Mouse (Mus musculus) MEL (cell line): Measurements from ENCODE around the gene Dnah14. TPM values are rescaled to one million over a fixed set of nuclear protein-coding genes. Genes with fewer than 3 reads are reported as not detected.

Experiments used
- DNase-seq: peaks from one replicate; pipeline ENCODE4 v3.0.0; 2011; ENCODE audit warnings: low read depth, low spot score
- H3K27ac ChIP-seq: 2 replicates; pipeline ENCODE4 v1.5.1; 2012; ENCODE audit warnings: low read depth, mild to moderate bottlenecking, control low read depth, low read length, moderate library complexity; ENCODE audit not compliant: control insufficient read depth
- H3K27me3 ChIP-seq, 2 experiments: fragments of 150-350 bp in 1 of 2; sonication (generic) in 1 of 2; 2 replicates each; pipeline ENCODE4 v1.6.1; 2012; ENCODE audit warnings: low read length in 2 of 2, mild to moderate bottlenecking in 2 of 2, improper control_type of control experiment in 1 of 2, moderate library complexity in 1 of 2; ENCODE audit not compliant: insufficient read depth in 2 of 2, control insufficient read depth in 1 of 2
- H3K36me3 ChIP-seq, 2 experiments: 2 replicates each; pipeline ENCODE4 v1.6.1; 2012 to 2014; ENCODE audit warnings: low read length in 2 of 2, improper control_type of control experiment in 1 of 2, inconsistent platforms in 1 of 2, mild to moderate bottlenecking in 1 of 2; ENCODE audit not compliant: insufficient read depth in 2 of 2, control insufficient read depth in 1 of 2
- H3K4me1 ChIP-seq, 2 experiments: fragments of 150-350 bp in 1 of 2; sonication (generic) in 1 of 2; 2 replicates each; pipeline ENCODE4 v1.6.1; 2012; ENCODE audit warnings: low read length in 2 of 2, improper control_type of control experiment in 1 of 2, mild to moderate bottlenecking in 1 of 2; ENCODE audit not compliant: insufficient read depth in 2 of 2, control insufficient read depth in 1 of 2
- H3K4me3 ChIP-seq, 2 experiments: fragments of 150-350 bp in 1 of 2; sonication (generic) in 1 of 2; 2 replicates each; pipeline ENCODE4 v1.5.1; 2012; ENCODE audit warnings: low read depth in 2 of 2, low read length in 2 of 2, mild to moderate bottlenecking in 2 of 2, moderate library complexity in 2 of 2, control low read depth in 1 of 2, improper control_type of control experiment in 1 of 2; ENCODE audit not compliant: control insufficient read depth in 1 of 2, insufficient read depth in 1 of 2
- H3K79me2 ChIP-seq: 2 replicates; pipeline ENCODE4 v1.6.1; 2012; ENCODE audit warnings: mild to moderate bottlenecking, low read length, moderate library complexity; ENCODE audit not compliant: control insufficient read depth, poor library complexity, insufficient read depth
- H3K9ac ChIP-seq: 2 replicates; pipeline ENCODE4 v1.6.1; 2012; ENCODE audit warnings: low read depth, mild to moderate bottlenecking, control low read depth, low read length, moderate library complexity; ENCODE audit not compliant: control insufficient read depth, poor library complexity, severe bottlenecking
- H3K9me3 ChIP-seq: fragments of 150-350 bp; sonication (generic); replicated peaks from 2 replicates; pipeline ENCODE4 v1.6.1; 2012; ENCODE audit warnings: mild to moderate bottlenecking, low read length, improper control_type of control experiment, moderate library complexity; ENCODE audit not compliant: insufficient read depth
- BHLHE40 ChIP-seq: IDR thresholded peaks from 2 replicates; pipeline ENCODE4 v1.6.1; 2012; ENCODE audit warnings: low read depth, mild to moderate bottlenecking, inconsistent platforms, low read length, improper control_type of control experiment, borderline replicate concordance
- CTCF ChIP-seq, 3 experiments: IDR thresholded peaks in 2 of 3; conservative IDR thresholded peaks in 1 of 3; 2 replicates each; pipeline ENCODE4 v1.5.1; 2011 to 2012; ENCODE audit warnings: low read length in 3 of 3, low read depth in 2 of 3, mild to moderate bottlenecking in 2 of 3, improper control_type of control experiment in 1 of 3, inconsistent platforms in 1 of 3, mixed read lengths in 1 of 3, moderate library complexity in 1 of 3; ENCODE audit not compliant: control insufficient read depth in 1 of 3, insufficient read depth in 1 of 3, poor library complexity in 1 of 3, severe bottlenecking in 1 of 3
- E2F4 ChIP-seq: IDR thresholded peaks from 2 replicates; pipeline ENCODE4 v1.6.1; 2011; ENCODE audit warnings: low read depth, low read length, improper control_type of control experiment, borderline replicate concordance
- ELF1 ChIP-seq: IDR thresholded peaks from 2 replicates; pipeline ENCODE4 v1.6.1; 2014; ENCODE audit warnings: low read depth, mild to moderate bottlenecking, inconsistent platforms, low read length, improper control_type of control experiment, moderate library complexity
- GABPA ChIP-seq: IDR thresholded peaks from 2 replicates; pipeline ENCODE4 v1.6.1; 2012; ENCODE audit warnings: low read depth, mild to moderate bottlenecking, inconsistent platforms, low read length, improper control_type of control experiment, moderate library complexity
- HCFC1 ChIP-seq: IDR thresholded peaks from 2 replicates; pipeline ENCODE4 v1.6.1; 2012; ENCODE audit warnings: low read depth, mild to moderate bottlenecking, inconsistent platforms, low read length, improper control_type of control experiment, moderate library complexity
- JUND ChIP-seq: IDR thresholded peaks from 2 replicates; pipeline ENCODE4 v1.6.1; 2011; ENCODE audit warnings: low read depth, mild to moderate bottlenecking, improper control_type of control experiment, low read length
- KAT2A ChIP-seq: conservative IDR thresholded peaks from 2 replicates; pipeline ENCODE4 v1.6.1; 2012; ENCODE audit warnings: low read depth, low read length, improper control_type of control experiment, inconsistent platforms
- MAFK ChIP-seq: IDR thresholded peaks from 2 replicates; pipeline ENCODE4 v1.6.1; 2011; ENCODE audit warnings: low read depth, mild to moderate bottlenecking, low read length, improper control_type of control experiment, borderline replicate concordance
- MEF2A ChIP-seq: IDR thresholded peaks from 2 replicates; pipeline ENCODE4 v1.6.1; 2014; ENCODE audit warnings: low read depth, mild to moderate bottlenecking, inconsistent platforms, low read length, improper control_type of control experiment; ENCODE audit not compliant: poor library complexity, insufficient replicate concordance, severe bottlenecking; ENCODE audit errors: extremely low read depth
- MXI1 ChIP-seq: IDR thresholded peaks from 2 replicates; pipeline ENCODE4 v1.6.1; 2011; ENCODE audit warnings: mild to moderate bottlenecking, low read depth, low read length, improper control_type of control experiment
- MYB ChIP-seq: IDR thresholded peaks from 2 replicates; pipeline ENCODE4 v1.6.1; 2011; ENCODE audit warnings: mild to moderate bottlenecking, low read depth, low read length, improper control_type of control experiment
- NELFE ChIP-seq: IDR thresholded peaks from 2 replicates; pipeline ENCODE4 v1.6.1; 2011; ENCODE audit warnings: low read depth, low read length, improper control_type of control experiment
- POLR2AphosphoS2 ChIP-seq: IDR thresholded peaks from 2 replicates; pipeline ENCODE4 v1.6.1; 2011; ENCODE audit warnings: low read length, improper control_type of control experiment
- RCOR1 ChIP-seq: IDR thresholded peaks from 2 replicates; pipeline ENCODE4 v1.6.1; 2012; ENCODE audit warnings: low read depth, mild to moderate bottlenecking, inconsistent platforms, low read length, improper control_type of control experiment
- SIN3A ChIP-seq: IDR thresholded peaks from 2 replicates; pipeline ENCODE4 v1.6.1; 2012; ENCODE audit warnings: low read length, improper control_type of control experiment, inconsistent platforms
- SMC3 ChIP-seq: IDR thresholded peaks from 2 replicates; pipeline ENCODE4 v1.6.1; 2011; ENCODE audit warnings: low read depth, low read length, improper control_type of control experiment
- USF1 ChIP-seq: IDR thresholded peaks from 2 replicates; pipeline ENCODE4 v1.6.1; 2014; ENCODE audit warnings: low read depth, mild to moderate bottlenecking, inconsistent platforms, low read length, improper control_type of control experiment, moderate library complexity
- USF2 ChIP-seq, 2 experiments: IDR thresholded peaks; 2 replicates each; pipeline ENCODE4 v1.6.1; 2011 to 2012; ENCODE audit warnings: improper control_type of control experiment in 2 of 2, low read length in 2 of 2, borderline replicate concordance in 1 of 2, inconsistent platforms in 1 of 2, low read depth in 1 of 2, mild to moderate bottlenecking in 1 of 2; ENCODE audit not compliant: insufficient read depth in 1 of 2
- polyA plus RNA-seq, 2 experiments: library from polyadenylated mRNA; stranded (reverse) in 1 of 2; unstranded in 1 of 2; fragments of >175 nt in 1 of 2; fragments of >200 nt in 1 of 2; gene quantifications; 2 replicates each; pipeline versions ENCODE4 v1.2.1 to v1.2.4; 2012; ENCODE audit warnings: low replicate concordance in 2 of 2, low read depth in 1 of 2; ENCODE audit not compliant: insufficient read length in 2 of 2, insufficient read depth in 1 of 2, missing spikeins in 1 of 2
- total RNA-seq: library from RNA; depleted of rRNA; stranded (reverse); fragments of 300-350 nt; gene quantifications from 2 replicates; pipeline ENCODE4 v1.2.3, GENCODE M21; 2012

The Dnah14 gene
- total and polyA plus RNA-seq, 3 experiments = 0.77 to 1.2 TPM; not detected in 1

DNA sequence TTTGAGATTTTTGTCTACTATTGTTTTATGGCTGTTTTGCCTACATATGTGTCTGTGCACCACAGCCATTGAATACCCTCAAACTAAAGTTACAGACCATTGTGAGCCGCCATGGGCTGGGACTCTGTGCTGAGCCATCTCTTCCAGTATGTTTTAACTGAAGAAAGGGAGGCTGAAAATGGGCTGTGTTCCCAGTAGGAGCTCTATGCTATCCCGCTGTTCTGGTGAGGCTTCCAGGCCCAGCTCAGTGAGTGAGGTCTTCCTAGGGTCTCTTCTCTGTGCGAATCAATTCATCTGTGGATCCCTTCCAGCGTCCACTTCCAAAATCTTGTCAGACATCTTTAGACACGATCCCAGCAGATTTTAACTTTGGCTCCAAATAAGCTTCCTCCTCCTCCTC is 80.1 kb downstream of the Dnah14 start:
- H3K9ac ChIP-seq = no peak overlapping the region
- no peak for TF ChIP-seq SIN3A
- no peak for TF ChIP-seq USF1
- no peak for TF ChIP-seq NELFE
- no peak for TF ChIP-seq MEF2A
- no peak for TF ChIP-seq MYB
- no peak for TF ChIP-seq MAFK
- TF ChIP-seq USF2 (IDR thresholded peaks at IDR 0.05; ENCODE audit: borderline replicate concordance in 1 of 2, insufficient read depth in 1 of 2, low read depth in 1 of 2, low read length in 2 of 2) = no peak
- TF ChIP-seq KAT2A = no peak
- TF ChIP-seq, all 39 proteins: peak for 0
- H3K4me3 ChIP-seq = no peak overlapping the region
- H3K27me3 ChIP-seq = no peaks in the 10 kb centered on the region; a peak in 3 of 4 replicates
- no peaks in the 10 kb centered on the region for H3K4me1 ChIP-seq
- no peaks in the 10 kb centered on the region for H3K9me3 ChIP-seq
- no peaks in the 10 kb centered on the region for H3K79me2 ChIP-seq
- no peak for DNase-seq
- no peaks in the 10 kb centered on the region for H3K36me3 ChIP-seq
- H3K27ac ChIP-seq = no peak overlapping the region

DNA sequence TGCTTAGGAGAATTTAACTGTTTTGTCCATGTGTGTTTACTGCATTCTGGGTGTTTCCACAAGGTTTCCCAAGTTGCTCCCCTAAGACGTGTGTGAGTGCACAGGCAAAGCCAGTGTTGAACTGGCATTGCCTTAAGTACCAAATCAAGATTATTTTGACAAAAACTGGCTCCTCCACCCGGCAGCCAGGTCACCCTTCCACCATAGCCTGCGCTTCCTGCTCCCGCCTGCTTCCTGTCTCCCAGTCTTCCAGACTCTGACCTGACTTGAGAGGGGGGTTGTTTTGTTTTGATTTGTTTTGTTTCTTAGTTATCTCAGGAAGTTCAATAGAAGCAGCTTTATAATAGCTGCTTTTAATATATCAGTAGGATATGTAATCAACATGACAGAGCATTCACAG is 90.4 kb downstream of the Dnah14 start:
- no peak for DNase-seq
- no peaks in the 10 kb centered on the region for H3K79me2 ChIP-seq
- no peaks in the 10 kb centered on the region for H3K9me3 ChIP-seq
- no peak overlapping the region for H3K4me3 ChIP-seq
- no peak overlapping the region for H3K9ac ChIP-seq
- no peaks in the 10 kb centered on the region for H3K36me3 ChIP-seq
- no peaks in the 10 kb centered on the region for H3K4me1 ChIP-seq
- H3K27me3 ChIP-seq = peaks cover 0 to 5% of the 10 kb centered on the region in 2 experiments
- no peak overlapping the region for H3K27ac ChIP-seq
- TF ChIP-seq SMC3 = no peak
- no peak for TF ChIP-seq POLR2AphosphoS2
- TF ChIP-seq CTCF (IDR thresholded peaks at IDR 0.05 in 2 of 3, conservative IDR thresholded peaks at IDR 0.05 in 1 of 3; ENCODE audit: control insufficient read depth in 1 of 3, insufficient read depth in 1 of 3, low read depth in 2 of 3, low read length in 3 of 3, poor library complexity in 1 of 3, severe bottlenecking in 1 of 3) = no peak
- TF ChIP-seq USF2 (IDR thresholded peaks at IDR 0.05; ENCODE audit: borderline replicate concordance in 1 of 2, insufficient read depth in 1 of 2, low read depth in 1 of 2, low read length in 2 of 2) = no peak
- TF ChIP-seq E2F4 = no peak
- TF ChIP-seq JUND = no peak
- no peak for TF ChIP-seq BHLHE40
- no peak for TF ChIP-seq MEF2A
- no peak for TF ChIP-seq HCFC1
- TF ChIP-seq ELF1 = no peak
- no peak for TF ChIP-seq GABPA
- TF ChIP-seq USF1 = no peak
- no peak for TF ChIP-seq MXI1
- no peak for TF ChIP-seq RCOR1
- TF ChIP-seq NELFE = no peak
